Mouse (Mus musculus) brain, adult 2 months (tissue): ENCODE measurements at regions not wholly inside any gene's neighbourhood (a gene's known extent, or its start where the extent isn't known, plus 50 kb on each side); places are given as distances from the start of the nearest gene placed in this dataset.

ENCODE experiments used
- DNase-seq: peaks from one replicate; pipeline ENCODE4 v3.0.0; 2011; ENCODE audit warnings: low read depth, low spot score

- DNase-seq: peak; percentile 92
Measured at GRCm38 (mm10) chr14:109359914-109360313, 446.0 kb upstream of the Slitrk1 start.
